Mouse (Mus musculus) liver, embryonic 15.5 days (tissue): ENCODE results near the gene Adam25. TPM values are rescaled to one million over a fixed set of nuclear protein-coding genes. Genes with fewer than 3 reads are reported as not detected.
"Not testable (repeated sequence)": the region's sequence is repeated elsewhere in the genome, so short reads cannot be mapped to it uniquely, and the experiment has no call there.

Experiments used
- ATAC-seq: fragments of 200-750 bp; cut with Nextera tagmentation; 2 replicates; pipeline ENCODE4 v1.8.0; 2017; ENCODE audit warnings: moderate number of reproducible peaks, mild to moderate bottlenecking, moderate library complexity; ENCODE audit not compliant: insufficient read depth
- H3K27ac ChIP-seq: fragments of 300-500 bp; sonication (generic); replicated peaks from 2 replicates; pipeline ENCODE4 v1.5.1; 2015; ENCODE audit warnings: mild to moderate bottlenecking, inconsistent platforms
- H3K27me3 ChIP-seq: fragments of 300-500 bp; sonication (generic); 2 replicates; pipeline ENCODE4 v1.6.1; 2015; ENCODE audit warnings: mild to moderate bottlenecking, inconsistent platforms
- H3K36me3 ChIP-seq: fragments of 300-500 bp; sonication (generic); replicated peaks from 2 replicates; pipeline ENCODE4 v1.6.1; 2015; ENCODE audit warnings: moderate library complexity, mild to moderate bottlenecking, inconsistent platforms
- H3K4me1 ChIP-seq: fragments of 300-500 bp; sonication (generic); replicated peaks from 2 replicates; pipeline ENCODE4 v1.6.1; 2015; ENCODE audit warnings: inconsistent platforms
- H3K4me2 ChIP-seq: fragments of 300-500 bp; sonication (generic); 2 replicates; pipeline ENCODE4 v1.6.1; 2015; ENCODE audit warnings: moderate library complexity, mild to moderate bottlenecking, inconsistent platforms
- H3K4me3 ChIP-seq: fragments of 300-500 bp; sonication (generic); replicated peaks from 2 replicates; pipeline ENCODE4 v1.5.1; 2015; ENCODE audit warnings: mild to moderate bottlenecking, inconsistent platforms
- H3K9ac ChIP-seq: fragments of 300-500 bp; sonication (generic); 2 replicates; pipeline ENCODE4 v1.6.1; 2015; ENCODE audit warnings: moderate library complexity, mild to moderate bottlenecking, inconsistent platforms
- H3K9me3 ChIP-seq: fragments of 300-500 bp; sonication (generic); replicated peaks from 2 replicates; pipeline ENCODE4 v1.6.1; 2016; ENCODE audit warnings: inconsistent platforms
- WGBS: fragments of 180-500 bp; shearing (Covaris S2); methylation state at CpG from one replicate; pipeline ENCODE4 v1.1.7; 2015; ENCODE audit warnings: mixed read lengths; ENCODE audit not compliant: insufficient replicate concordance; 5-methylcytosine and 5-hydroxymethylcytosine counted together
- polyA plus RNA-seq: library from polyadenylated mRNA; unstranded; fragments of >200 nt; fragmentation: Nextera tagmentation; extraction: Ambion mirVana; gene quantifications from 2 replicates; pipeline ENCODE4 v1.2.1, GENCODE M21; 2015

Adam25 gene
- polyA plus RNA-seq: not detected in 2 replicates

GRCm38 (mm10) chr8:40751908-40752307, at the start of gene Adam25:
Gene Adam25 (plus strand): TSS chr8:40752208.
- not testable (repeated sequence) for H3K9ac ChIP-seq, H3K27me3 ChIP-seq, H3K4me3 ChIP-seq, H3K4me1 ChIP-seq, ATAC-seq, H3K4me2 ChIP-seq, H3K27ac ChIP-seq, H3K9me3 ChIP-seq, H3K36me3 ChIP-seq
- 36% methylated on average over 1 of the region's 1 CpGs for whole genome bisulfite sequencing

- 75% methylated on average over 4 of the region's 4 CpGs for WGBS
- H3K4me1 ChIP-seq, H3K4me2 ChIP-seq, H3K36me3 ChIP-seq, H3K9ac ChIP-seq, ATAC-seq, H3K27ac ChIP-seq, H3K27me3 ChIP-seq, H3K9me3 ChIP-seq, H3K4me3 ChIP-seq: not testable (repeated sequence)
These were observed 36.6 kb upstream of the Adam25 start for GRCm38 (mm10) chr8:40715406-40715805.

- ATAC-seq: no peak
- Histone ChIP-seq H3K9me3 (no peaks in the 10 kb centered on the region), H3K9ac (no peak overlapping the region), H3K27me3 (no peaks in the 10 kb centered on the region), H3K4me1 (no peaks in the 10 kb centered on the region), H3K27ac (no peak overlapping the region), H3K36me3 (no peaks in the 10 kb centered on the region), H3K4me2 (no peak overlapping the region), H3K4me3 (no peak overlapping the region)
- WGBS: 71% methylated on average over 7 of the region's 7 CpGs
These were observed 36.0 kb upstream of the Adam25 start for GRCm38 (mm10) chr8:40715986-40716385.

- H3K9ac ChIP-seq: no peak overlapping the region
- H3K27me3 ChIP-seq: no peaks in the 10 kb centered on the region
- H3K9me3 ChIP-seq: no peaks in the 10 kb centered on the region
- no peaks in the 10 kb centered on the region for H3K36me3 ChIP-seq
- H3K27ac ChIP-seq: no peak overlapping the region
- ATAC-seq: no peak
- H3K4me2 ChIP-seq: no peak overlapping the region
- H3K4me1 ChIP-seq: no peaks in the 10 kb centered on the region
- H3K4me3 ChIP-seq: no peak overlapping the region
These were observed 31.3 kb downstream of the Adam25 start for GRCm38 (mm10) chr8:40783320-40783719.

GRCm38 (mm10) chr8:40792973-40793372, 41.0 kb downstream of the Adam25 start, which contains the start of gene Adam20:
Gene Adam20 (plus strand): TSS chr8:40793273.
- H3K27ac ChIP-seq, H3K4me2 ChIP-seq, H3K9ac ChIP-seq, H3K36me3 ChIP-seq, H3K27me3 ChIP-seq, H3K9me3 ChIP-seq, H3K4me3 ChIP-seq, H3K4me1 ChIP-seq, ATAC-seq: not testable (repeated sequence)
- 45% methylated on average over 1 of the region's 1 CpGs for WGBS

- H3K36me3 ChIP-seq: no peaks in the 10 kb centered on the region
- no peak overlapping the region for H3K27ac ChIP-seq
- H3K27me3 ChIP-seq: no peaks in the 10 kb centered on the region
- H3K4me2 ChIP-seq: no peak overlapping the region
- no peaks in the 10 kb centered on the region for H3K4me1 ChIP-seq
- no peak for ATAC-seq
- H3K9me3 ChIP-seq: no peaks in the 10 kb centered on the region
- H3K4me3 ChIP-seq: no peak overlapping the region
- H3K9ac ChIP-seq: no peak overlapping the region
- WGBS: 69% methylated on average over 2 of the region's 2 CpGs
These were observed 51.5 kb downstream of the Adam25 start for GRCm38 (mm10) chr8:40803379-40804079.

Other genes starting within 250 kb of the Adam25 start
- gene Adam24, start 77.1 kb upstream of the Adam25 start, polyA plus RNA-seq: not detected in 2 replicates
- gene Adam20, start 41.1 kb downstream of the Adam25 start, polyA plus RNA-seq: not detected in 2 replicates
- gene Adam39, start 70.8 kb downstream of the Adam25 start, polyA plus RNA-seq: not detected in 2 replicates